Mouse (Mus musculus) ES-E14 (cell line): ENCODE measurements around the gene Scfd2. TPM values are rescaled to one million over a fixed set of nuclear protein-coding genes. Genes with fewer than 3 reads are reported as not detected.

Experiments used
- DNase-seq: peaks from one replicate; pipeline ENCODE4 v3.0.0-alpha.2; 2013; ENCODE audit warnings: low read depth, low spot score
- H3K27ac ChIP-seq: 2 replicates; pipeline ENCODE4 v1.5.1; 2012; ENCODE audit warnings: low read depth, mild to moderate bottlenecking, low read length, moderate library complexity, mixed read lengths; ENCODE audit not compliant: poor library complexity, insufficient read depth, severe bottlenecking
- H3K36me3 ChIP-seq: 2 replicates; pipeline ENCODE4 v1.6.1; 2012; ENCODE audit warnings: mild to moderate bottlenecking, low read length, moderate library complexity, mixed read lengths; ENCODE audit not compliant: control insufficient read depth, poor library complexity, insufficient read depth, severe bottlenecking
- H3K4me1 ChIP-seq, 2 experiments: fragments of 150-350 bp in 1 of 2; sonication (generic) in 1 of 2; 2 replicates each; pipeline ENCODE4 v1.6.1; 2012; ENCODE audit warnings: low read length in 2 of 2, mild to moderate bottlenecking in 1 of 2, mixed read lengths in 1 of 2; ENCODE audit not compliant: control insufficient read depth in 2 of 2, insufficient read depth in 2 of 2, poor library complexity in 1 of 2
- H3K4me3 ChIP-seq, 2 experiments: fragments of 150-350 bp in 1 of 2; sonication (generic) in 1 of 2; 2 replicates each; pipeline ENCODE4 v1.5.1; 2012; ENCODE audit warnings: low read length in 2 of 2, low read depth in 1 of 2, mild to moderate bottlenecking in 1 of 2, mixed read lengths in 1 of 2; ENCODE audit not compliant: insufficient read depth in 1 of 2, poor library complexity in 1 of 2, severe bottlenecking in 1 of 2
- H3K9ac ChIP-seq: 2 replicates; pipeline ENCODE4 v1.6.1; 2012; ENCODE audit warnings: low read depth, mild to moderate bottlenecking, low read length, mixed read lengths; ENCODE audit not compliant: poor library complexity, insufficient read depth, severe bottlenecking
- H3K9me3 ChIP-seq: fragments of 150-350 bp; sonication (generic); 2 replicates; pipeline ENCODE4 v1.6.1; 2012; ENCODE audit warnings: low read depth, mild to moderate bottlenecking, low read length; ENCODE audit not compliant: control insufficient read depth, insufficient read depth
- CHD2 ChIP-seq: IDR thresholded peaks from 2 replicates; pipeline ENCODE4 v1.6.1; 2014; ENCODE audit warnings: mild to moderate bottlenecking, low read depth, low read length, inconsistent platforms
- HCFC1 ChIP-seq: IDR thresholded peaks from 2 replicates; pipeline ENCODE4 v1.6.1; 2012; ENCODE audit warnings: low read length, inconsistent platforms, borderline replicate concordance; ENCODE audit not compliant: insufficient read depth
- MAFK ChIP-seq: IDR thresholded peaks from 2 replicates; pipeline ENCODE4 v1.6.1; 2014; ENCODE audit warnings: mild to moderate bottlenecking, low read depth, low read length, inconsistent platforms; ENCODE audit not compliant: insufficient read depth
- ZC3H11A ChIP-seq: IDR thresholded peaks from 2 replicates; pipeline ENCODE4 v1.6.1; 2012; ENCODE audit warnings: low read depth, mild to moderate bottlenecking, inconsistent platforms, low read length, borderline replicate concordance
- ZNF384 ChIP-seq: IDR thresholded peaks from 2 replicates; pipeline ENCODE4 v1.6.1; 2012; ENCODE audit warnings: low read depth, low read length, inconsistent platforms
- in situ Hi-C, 2 experiments: fragments of 600-800 bp; cut with MboI; formaldehyde crosslinking; loops; one replicate each; pipeline ENCODE4 v1.15.1; 2025; ENCODE audit warnings: low sequenced_read_pairs in 2 of 2, inconsistent platforms in 1 of 2; ENCODE audit not compliant: unreplicated experiment in 2 of 2
- total RNA-seq: library from RNA; depleted of rRNA; stranded (reverse); fragments of 300-350 nt; gene quantifications from 2 replicates; pipeline ENCODE4 v1.2.3, GENCODE M21; 2012

The Scfd2 gene
- total RNA-seq, 1 experiment = 25.8 TPM

DNA sequence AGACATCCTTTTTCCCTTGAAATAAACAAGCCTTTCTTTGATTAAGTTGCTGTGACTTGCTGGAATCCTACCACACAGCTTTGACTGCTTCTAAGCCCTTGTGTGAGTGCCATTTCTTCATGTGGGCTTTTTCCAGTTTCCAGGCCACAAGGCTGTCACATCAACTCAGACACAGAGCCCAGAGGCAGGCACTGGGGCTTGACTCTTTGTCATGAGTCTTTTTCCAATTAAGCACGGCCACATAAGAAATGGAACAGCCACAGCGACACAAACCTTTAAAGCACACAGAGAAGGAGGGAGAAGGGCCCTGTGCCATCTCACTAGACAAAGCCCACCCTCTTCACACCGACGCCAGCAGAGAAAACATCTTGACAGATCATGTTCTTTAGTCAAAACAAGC, 313.0 kb downstream of the Scfd2 start:
- H3K9me3 ChIP-seq = no peaks in the 10 kb centered on the region
- peaks cover 0 to 9% of the 10 kb centered on the region in 2 experiments; a peak in 3 of 4 replicates for H3K4me1 ChIP-seq
- no peak overlapping the region for H3K4me3 ChIP-seq
- H3K36me3 ChIP-seq = no peaks in the 10 kb centered on the region
- no peak overlapping the region for H3K27ac ChIP-seq
- no peak overlapping the region for H3K9ac ChIP-seq
- no peak for DNase-seq
- no peak for TF ChIP-seq CHD2
- no peak for TF ChIP-seq HCFC1
- TF ChIP-seq MAFK = no peak
- TF ChIP-seq ZC3H11A = no peak
- TF ChIP-seq ZNF384 = no peak
- in situ Hi-C loops = no loop called here

- Histone ChIP-seq H3K4me3 (no peak overlapping the region), H3K27ac (no peak overlapping the region), H3K36me3 (no peaks in the 10 kb centered on the region), H3K4me1 (peaks cover 0 to 13% of the 10 kb centered on the region in 2 experiments; a peak in 3 of 4 replicates), H3K9me3 (no peaks in the 10 kb centered on the region), H3K9ac (no peak overlapping the region)
- in situ Hi-C loops = no loop called here
- TF ChIP-seq ZNF384 = no peak
- TF ChIP-seq HCFC1 = no peak
- TF ChIP-seq CHD2 = no peak
- no peak for TF ChIP-seq ZC3H11A
- TF ChIP-seq MAFK = no peak
- DNase-seq = no peak
These were observed 316.4 kb downstream of the Scfd2 start for GRCm38 (mm10) chr5:74215125-74215524.

GRCm38 (mm10) chr5:74214501-74215110, 317.0 kb downstream of the Scfd2 start:
- peaks cover 0 to 13% of the 10 kb centered on the region in 2 experiments; a peak in 3 of 4 replicates for H3K4me1 ChIP-seq

GRCm38 (mm10) chr5:74211346-74211745, 320.2 kb downstream of the Scfd2 start:
- no peak overlapping the region for H3K27ac ChIP-seq
- no peak for TF ChIP-seq ZNF384
- TF ChIP-seq MAFK = no peak
- TF ChIP-seq ZC3H11A = no peak
- no peaks in the 10 kb centered on the region for H3K36me3 ChIP-seq
- H3K9me3 ChIP-seq = no peaks in the 10 kb centered on the region
- H3K9ac ChIP-seq = no peak overlapping the region
- no peak for DNase-seq
- peaks cover 0 to 13% of the 10 kb centered on the region in 2 experiments; a peak in 3 of 4 replicates for H3K4me1 ChIP-seq
- in situ Hi-C loops = no loop called here
- H3K4me3 ChIP-seq = no peak overlapping the region

More at GRCm38 (mm10) chr5:74214501-74215110, 317.0 kb downstream of the Scfd2 start:
- no peak for TF ChIP-seq ZNF384
- TF ChIP-seq MAFK = no peak
- TF ChIP-seq HCFC1 = no peak
- TF ChIP-seq CHD2 = no peak
- TF ChIP-seq ZC3H11A = no peak
- in situ Hi-C loops = no loop called here
- H3K9me3 ChIP-seq = no peaks in the 10 kb centered on the region
- no peaks in the 10 kb centered on the region for H3K36me3 ChIP-seq
- no peak overlapping the region for H3K27ac ChIP-seq
- no peak for DNase-seq
- H3K9ac ChIP-seq = no peak overlapping the region
- no peak overlapping the region for H3K4me3 ChIP-seq

- no peaks in the 10 kb centered on the region for H3K9me3 ChIP-seq
These were observed 321.9 kb downstream of the Scfd2 start for GRCm38 (mm10) chr5:74209640-74210039.

More at GRCm38 (mm10) chr5:74209640-74210039, 321.9 kb downstream of the Scfd2 start:
- Histone ChIP-seq H3K4me1 (peaks cover 0 to 9% of the 10 kb centered on the region in 2 experiments; a peak in 3 of 4 replicates), H3K27ac (no peak overlapping the region), H3K4me3 (no peak overlapping the region), H3K36me3 (no peaks in the 10 kb centered on the region), H3K9ac (no peak overlapping the region)
- TF ChIP-seq ZC3H11A (no peak), MAFK (no peak), ZNF384 (no peak), HCFC1 (no peak), CHD2 (no peak)
- in situ Hi-C loops = no loop called here
- no peak for DNase-seq
